Mouse (Mus musculus) right cerebral cortex, postnatal 4 days (tissue): ENCODE measurements around the gene Kirrel2.

Experiments
- DNase-seq: peaks from one replicate; pipeline ENCODE4 v3.0.0-alpha.2; 2022

Gene Kirrel2

GRCm38 (mm10) chr7:30411023-30411422 lies 46.5 kb downstream of the Kirrel2 start:
- no peak for DNase-seq

- no peak for DNase-seq
These were observed 47.7 kb downstream of the Kirrel2 start for GRCm38 (mm10) chr7:30409789-30410188.

GRCm38 (mm10) chr7:30408639-30409038 lies 48.9 kb downstream of the Kirrel2 start:
- DNase-seq: no peak

- no peak for DNase-seq
These were observed 55.1 kb downstream of the Kirrel2 start for GRCm38 (mm10) chr7:30402343-30402742.

- DNase-seq: no peak
These were observed 57.8 kb downstream of the Kirrel2 start for GRCm38 (mm10) chr7:30399671-30400070.
